Mouse (Mus musculus) neutrophil, adult 65 days (primary cell): ENCODE results near the gene Rpl4. TPM values are rescaled to one million over a fixed set of nuclear protein-coding genes. Genes with fewer than 3 reads are reported as not detected.

Experiments
- total RNA-seq: library from RNA; stranded (reverse); gene quantifications from 2 replicates; pipeline ENCODE4 v1.2.4, GENCODE M21; 2023

The Rpl4 gene
- total RNA-seq, result 482 and 543 TPM in 2 replicates

DNA sequence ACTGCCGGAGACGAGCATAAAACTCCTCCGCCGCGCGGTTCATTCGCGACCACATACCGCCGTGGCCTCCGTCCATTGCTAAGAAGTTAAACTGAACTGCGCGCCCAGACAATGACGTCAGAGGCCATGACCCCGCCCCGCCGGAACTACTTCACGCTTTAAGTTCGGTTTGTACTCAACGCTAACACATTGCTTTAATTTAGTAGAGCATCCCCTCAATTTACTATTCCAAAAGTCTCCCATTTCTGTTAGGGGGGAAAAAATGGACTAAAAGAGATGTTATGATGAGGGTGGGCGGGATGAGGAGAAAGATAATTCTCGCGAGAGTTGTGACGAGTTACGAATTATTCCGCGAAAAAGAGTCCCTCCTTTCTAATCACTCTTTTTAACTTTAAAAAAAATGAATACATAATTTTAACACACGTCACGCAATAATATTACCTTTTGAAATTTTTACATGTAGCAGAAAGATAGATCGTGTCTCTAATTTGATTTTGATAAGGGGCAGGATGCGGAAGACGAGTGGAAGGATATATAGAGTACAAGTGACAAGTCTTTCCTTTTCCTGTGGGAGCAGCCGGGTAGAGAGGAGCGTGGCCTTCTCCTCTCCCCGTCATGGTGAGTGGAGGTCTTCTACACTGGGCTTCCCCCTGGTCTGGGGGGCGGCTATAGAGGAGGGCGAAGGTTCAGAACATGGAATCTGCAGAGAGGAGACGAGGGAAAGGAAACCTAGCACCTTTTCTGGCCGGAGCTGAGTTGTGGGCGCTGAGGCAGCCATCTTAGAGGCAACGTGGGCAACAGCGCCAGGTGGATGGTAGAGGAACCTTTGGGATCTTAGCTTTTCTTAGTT is at the start of gene Rpl4, which contains the start of gene Zwilch:
Gene Rpl4, plus strand, starts transcription at position 560 of the 850 bp plus-strand sequence.
Gene Zwilch, minus strand, starts transcription at position 289 of the 850 bp plus-strand sequence.

DNA sequence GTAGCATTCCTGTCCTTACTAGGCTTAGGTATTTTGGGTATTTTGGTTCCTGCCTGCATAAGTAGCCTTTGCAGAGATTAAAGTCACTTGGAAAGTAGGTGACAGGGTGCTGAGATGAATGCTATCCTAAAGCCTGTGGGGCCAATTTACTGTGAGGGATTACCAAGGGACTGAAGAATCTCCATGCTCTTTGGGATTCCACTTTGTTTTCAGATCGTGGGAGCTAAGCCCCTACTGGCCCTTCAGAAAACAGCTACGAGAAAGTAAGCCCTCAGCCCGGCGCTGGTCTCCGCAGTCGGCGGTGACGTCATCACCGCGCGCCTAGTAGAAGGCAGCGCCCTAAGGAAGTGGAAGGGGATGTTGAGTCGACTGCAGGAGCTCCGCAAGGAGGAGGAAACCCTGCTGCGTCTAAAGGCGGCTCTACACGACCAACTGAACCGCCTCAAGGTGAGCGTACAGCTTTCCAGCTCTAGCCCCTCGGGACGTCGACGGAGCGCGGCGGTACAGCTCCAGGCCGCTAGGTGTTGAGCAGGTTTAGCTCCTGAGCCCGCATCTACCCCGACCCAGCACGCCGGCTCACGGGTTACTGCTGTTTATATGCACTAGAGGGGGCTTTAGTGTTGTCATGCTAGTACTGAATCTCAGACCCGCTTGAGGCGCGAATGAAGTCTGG is 5.9 kb downstream of the Rpl4 start, which contains the start of gene Snapc5:
Gene Snapc5, plus strand, starts transcription at position 301 of the 673 bp plus-strand sequence.

Other genes starting within 250 kb of the Rpl4 start
- 1.9 and 3.9 TPM in 2 replicates for gene Smad6, start 151.3 kb upstream of the Rpl4 start, total RNA-seq
- not detected in 2 replicates for gene Lctl, start 56.2 kb upstream of the Rpl4 start, total RNA-seq
- 10.8 and 25.1 TPM in 2 replicates for gene Zwilch, start 271 bp upstream of the Rpl4 start, total RNA-seq
- gene Snapc5, start 5.9 kb downstream of the Rpl4 start, total RNA-seq, result 24.3 and 31.0 TPM in 2 replicates
- gene Uchl4, start 61.8 kb downstream of the Rpl4 start, total RNA-seq, result 0.50 and 1.1 TPM in 2 replicates
- 71.7 and 86.4 TPM in 2 replicates for gene Map2k1, start 80.3 kb downstream of the Rpl4 start, total RNA-seq
- 19.9 and 29.5 TPM in 2 replicates for gene Tipin, start 108.2 kb downstream of the Rpl4 start, total RNA-seq
- gene Dis3l, start 167.9 kb downstream of the Rpl4 start, total RNA-seq, result 9.5 and 11.7 TPM in 2 replicates
- gene Megf11, start 212.3 kb downstream of the Rpl4 start, total RNA-seq, result not detected in 2 replicates